Mouse (Mus musculus): ENCODE data around the gene Fat4. TPM values are rescaled to one million over a fixed set of nuclear protein-coding genes. Genes with fewer than 3 reads are reported as not detected.

Gene Fat4
- polyA plus RNA-seq, 1 experiment = not detected

- H3K9me3 ChIP-seq (ENCODE audit: control insufficient read depth, low read length) = no peaks in the 10 kb centered on the region
- H3K4me1 ChIP-seq (ENCODE audit: control insufficient read depth) = no peaks in the 10 kb centered on the region
- no peaks in the 10 kb centered on the region for H3K27me3 ChIP-seq (ENCODE audit: control insufficient read depth)
- H3K36me3 ChIP-seq (ENCODE audit: control insufficient read depth) = no peaks in the 10 kb centered on the region
- no peak overlapping the region for H3K4me3 ChIP-seq (replicated peaks)
- TF ChIP-seq TAL1 (IDR thresholded peaks at IDR 0.05; ENCODE audit: low read length) (no peak), GATA1 (IDR thresholded peaks at IDR 0.05; ENCODE audit: low read length) (no peak)
These were observed 32.2 kb downstream of the Fat4 start for GRCm38 (mm10) chr3:38918926-38919325.

GRCm38 (mm10) chr3:38921031-38921430 is 34.3 kb downstream of the Fat4 start:
- Histone ChIP-seq H3K36me3 (ENCODE audit: control insufficient read depth) (no peaks in the 10 kb centered on the region), H3K27me3 (ENCODE audit: control insufficient read depth) (no peaks in the 10 kb centered on the region)
- TF ChIP-seq GATA1 (IDR thresholded peaks at IDR 0.05; ENCODE audit: low read length) (no peak), TAL1 (IDR thresholded peaks at IDR 0.05; ENCODE audit: low read length) (no peak)

GRCm38 (mm10) chr3:38923251-38923686 is 36.5 kb downstream of the Fat4 start:
- Histone ChIP-seq H3K36me3 (ENCODE audit: control insufficient read depth) (no peaks in the 10 kb centered on the region), H3K27me3 (ENCODE audit: control insufficient read depth) (no peaks in the 10 kb centered on the region), H3K4me3 (replicated peaks) (no peak overlapping the region), H3K4me1 (ENCODE audit: control insufficient read depth) (no peaks in the 10 kb centered on the region), H3K9me3 (ENCODE audit: control insufficient read depth, low read length) (no peaks in the 10 kb centered on the region)
- TF ChIP-seq TAL1 (IDR thresholded peaks at IDR 0.05; ENCODE audit: low read length) (no peak), GATA1 (IDR thresholded peaks at IDR 0.05; ENCODE audit: low read length) (no peak)

More at GRCm38 (mm10) chr3:38921031-38921430, 34.3 kb downstream of the Fat4 start:
- Histone ChIP-seq H3K9me3 (ENCODE audit: control insufficient read depth, low read length) (no peaks in the 10 kb centered on the region), H3K4me1 (ENCODE audit: control insufficient read depth) (no peaks in the 10 kb centered on the region), H3K4me3 (replicated peaks) (no peak overlapping the region)

- H3K9me3 ChIP-seq (ENCODE audit: control insufficient read depth, low read length) = no peaks in the 10 kb centered on the region
- no peaks in the 10 kb centered on the region for H3K4me1 ChIP-seq (ENCODE audit: control insufficient read depth)
- no peaks in the 10 kb centered on the region for H3K27me3 ChIP-seq (ENCODE audit: control insufficient read depth)
- TF ChIP-seq GATA1 (IDR thresholded peaks at IDR 0.05; ENCODE audit: low read length) (no peak), TAL1 (IDR thresholded peaks at IDR 0.05; ENCODE audit: low read length) (no peak)
- no peak overlapping the region for H3K4me3 ChIP-seq (replicated peaks)
- no peaks in the 10 kb centered on the region for H3K36me3 ChIP-seq (ENCODE audit: control insufficient read depth)
These were observed 41.4 kb downstream of the Fat4 start for GRCm38 (mm10) chr3:38928076-38928686.

- Histone ChIP-seq H3K4me1 (ENCODE audit: control insufficient read depth) (no peaks in the 10 kb centered on the region), H3K9me3 (ENCODE audit: control insufficient read depth, low read length) (no peaks in the 10 kb centered on the region), H3K4me3 (replicated peaks) (no peak overlapping the region), H3K27me3 (ENCODE audit: control insufficient read depth) (no peaks in the 10 kb centered on the region), H3K36me3 (ENCODE audit: control insufficient read depth) (no peaks in the 10 kb centered on the region)
- TF ChIP-seq TAL1 (IDR thresholded peaks at IDR 0.05; ENCODE audit: low read length) (no peak), GATA1 (IDR thresholded peaks at IDR 0.05; ENCODE audit: low read length) (no peak)
These were observed 42.0 kb downstream of the Fat4 start for GRCm38 (mm10) chr3:38928751-38929150.

- no peak for TF ChIP-seq GATA1 (IDR thresholded peaks at IDR 0.05; ENCODE audit: low read length)
- TF ChIP-seq TAL1 (IDR thresholded peaks at IDR 0.05; ENCODE audit: low read length) = no peak
- no peaks in the 10 kb centered on the region for H3K36me3 ChIP-seq (ENCODE audit: control insufficient read depth)
- H3K9me3 ChIP-seq (ENCODE audit: control insufficient read depth, low read length) = no peaks in the 10 kb centered on the region
These were observed 48.0 kb downstream of the Fat4 start for GRCm38 (mm10) chr3:38934780-38935179.

GRCm38 (mm10) chr3:38936485-38936884 is 49.7 kb downstream of the Fat4 start:
- H3K27me3 ChIP-seq (ENCODE audit: control insufficient read depth) = no peaks in the 10 kb centered on the region
- no peaks in the 10 kb centered on the region for H3K4me1 ChIP-seq (ENCODE audit: control insufficient read depth)
- no peaks in the 10 kb centered on the region for H3K36me3 ChIP-seq (ENCODE audit: control insufficient read depth)
- no peak for TF ChIP-seq TAL1 (IDR thresholded peaks at IDR 0.05; ENCODE audit: low read length)
- no peak overlapping the region for H3K4me3 ChIP-seq (replicated peaks)
- no peaks in the 10 kb centered on the region for H3K9me3 ChIP-seq (ENCODE audit: control insufficient read depth, low read length)

More at GRCm38 (mm10) chr3:38934780-38935179, 48.0 kb downstream of the Fat4 start:
- Histone ChIP-seq H3K4me3 (replicated peaks) (no peak overlapping the region), H3K4me1 (ENCODE audit: control insufficient read depth) (no peaks in the 10 kb centered on the region), H3K27me3 (ENCODE audit: control insufficient read depth) (no peaks in the 10 kb centered on the region)

- H3K27me3 ChIP-seq (ENCODE audit: control insufficient read depth) = no peaks in the 10 kb centered on the region
- no peaks in the 10 kb centered on the region for H3K9me3 ChIP-seq (ENCODE audit: control insufficient read depth, low read length)
- no peaks in the 10 kb centered on the region for H3K36me3 ChIP-seq (ENCODE audit: control insufficient read depth)
- TF ChIP-seq TAL1 (IDR thresholded peaks at IDR 0.05; ENCODE audit: low read length) = no peak
- no peak for TF ChIP-seq GATA1 (IDR thresholded peaks at IDR 0.05; ENCODE audit: low read length)
- H3K4me1 ChIP-seq (ENCODE audit: control insufficient read depth) = no peaks in the 10 kb centered on the region
- H3K4me3 ChIP-seq (replicated peaks) = no peak overlapping the region
These were observed 50.4 kb downstream of the Fat4 start for GRCm38 (mm10) chr3:38937159-38937558.

- Histone ChIP-seq H3K4me1 (ENCODE audit: control insufficient read depth) (no peaks in the 10 kb centered on the region), H3K9me3 (ENCODE audit: control insufficient read depth, low read length) (no peaks in the 10 kb centered on the region), H3K4me3 (replicated peaks) (no peak overlapping the region), H3K27me3 (ENCODE audit: control insufficient read depth) (no peaks in the 10 kb centered on the region), H3K36me3 (ENCODE audit: control insufficient read depth) (no peaks in the 10 kb centered on the region)
- TF ChIP-seq GATA1 (IDR thresholded peaks at IDR 0.05; ENCODE audit: low read length) (no peak), TAL1 (IDR thresholded peaks at IDR 0.05; ENCODE audit: low read length) (no peak)
These were observed 51.4 kb downstream of the Fat4 start for GRCm38 (mm10) chr3:38938136-38938535.

- no peaks in the 10 kb centered on the region for H3K27me3 ChIP-seq (ENCODE audit: control insufficient read depth)
- H3K36me3 ChIP-seq (ENCODE audit: control insufficient read depth) = no peaks in the 10 kb centered on the region
- no peaks in the 10 kb centered on the region for H3K9me3 ChIP-seq (ENCODE audit: control insufficient read depth, low read length)
- no peak overlapping the region for H3K4me3 ChIP-seq (replicated peaks)
- H3K4me1 ChIP-seq (ENCODE audit: control insufficient read depth) = no peaks in the 10 kb centered on the region
- TF ChIP-seq TAL1 (IDR thresholded peaks at IDR 0.05; ENCODE audit: low read length) = no peak
- TF ChIP-seq GATA1 (IDR thresholded peaks at IDR 0.05; ENCODE audit: low read length) = no peak
These were observed 52.8 kb downstream of the Fat4 start for GRCm38 (mm10) chr3:38939573-38939972.

Measured in erythroblast, embryonic 14.5 days (primary cell).